Mouse (Mus musculus): ENCODE data around the gene Tfrc. TPM values are rescaled to one million over a fixed set of nuclear protein-coding genes. Genes with fewer than 3 reads are reported as not detected.

Gene Tfrc
- polyA plus RNA-seq, 1 experiment from 2014 or later, result 23.7 TPM

DNA sequence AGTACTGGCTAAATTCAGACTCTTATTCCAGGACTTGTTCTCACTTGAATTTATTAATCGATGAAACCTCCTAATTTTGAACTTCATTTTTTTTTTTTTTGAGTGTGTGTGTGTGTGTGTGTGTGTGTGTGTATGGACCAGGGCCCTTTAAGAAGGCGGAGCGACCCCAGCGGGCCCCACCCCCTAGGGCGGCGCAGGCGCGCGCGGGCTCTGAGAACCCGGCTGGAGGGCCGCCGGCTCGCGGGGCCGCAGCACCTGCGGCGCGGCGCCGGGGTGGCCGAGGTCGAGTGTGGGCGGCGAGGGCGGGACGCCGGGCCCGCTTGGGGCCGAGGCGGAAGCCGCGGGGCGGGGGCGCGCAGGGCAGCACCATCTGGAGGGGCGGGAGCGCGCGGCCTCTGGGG is 34.9 kb downstream of the Tfrc start, which contains the start of gene Tnk2:
Gene Tnk2, plus strand, starts transcription at position 214 of the 401 bp plus-strand sequence.
- peak; percentile 79 for ATAC-seq
- Histone ChIP-seq H3K36me3 (ENCODE audit: control insufficient read depth, insufficient read depth) (no peaks in the 10 kb centered on the region), H3K27ac (ENCODE audit: low read depth, low read length) (peak within 1 kb of the TSS; percentile 50; the same call in 1 of the 2 replicates), H3K4me1 (replicated peaks; ENCODE audit: control insufficient read depth, insufficient read depth, low read length) (peaks cover 9% of the 10 kb centered on the region; the same call in 1 of the 2 replicates), H3K9ac (ENCODE audit: low read depth, low read length) (peak within 1 kb of the TSS; percentile 88), H3K4me3 (ENCODE audit: low read depth, low read length) (peak within 1 kb of the TSS; percentile 75), H3K27me3 (replicated peaks; ENCODE audit: control insufficient read depth, insufficient read depth, low read length) (no peaks in the 10 kb centered on the region), H3K4me2 (replicated peaks; ENCODE audit: low read depth) (peak within 1 kb of the TSS; percentile 97), H3K9me3 (ENCODE audit: control insufficient read depth) (no peaks in the 10 kb centered on the region)
- no peak for TF ChIP-seq CTCF (IDR thresholded peaks at IDR 0.05; ENCODE audit: low read depth)
- under 1% methylated on average over 27 of the region's 40 CpGs for WGBS

DNA sequence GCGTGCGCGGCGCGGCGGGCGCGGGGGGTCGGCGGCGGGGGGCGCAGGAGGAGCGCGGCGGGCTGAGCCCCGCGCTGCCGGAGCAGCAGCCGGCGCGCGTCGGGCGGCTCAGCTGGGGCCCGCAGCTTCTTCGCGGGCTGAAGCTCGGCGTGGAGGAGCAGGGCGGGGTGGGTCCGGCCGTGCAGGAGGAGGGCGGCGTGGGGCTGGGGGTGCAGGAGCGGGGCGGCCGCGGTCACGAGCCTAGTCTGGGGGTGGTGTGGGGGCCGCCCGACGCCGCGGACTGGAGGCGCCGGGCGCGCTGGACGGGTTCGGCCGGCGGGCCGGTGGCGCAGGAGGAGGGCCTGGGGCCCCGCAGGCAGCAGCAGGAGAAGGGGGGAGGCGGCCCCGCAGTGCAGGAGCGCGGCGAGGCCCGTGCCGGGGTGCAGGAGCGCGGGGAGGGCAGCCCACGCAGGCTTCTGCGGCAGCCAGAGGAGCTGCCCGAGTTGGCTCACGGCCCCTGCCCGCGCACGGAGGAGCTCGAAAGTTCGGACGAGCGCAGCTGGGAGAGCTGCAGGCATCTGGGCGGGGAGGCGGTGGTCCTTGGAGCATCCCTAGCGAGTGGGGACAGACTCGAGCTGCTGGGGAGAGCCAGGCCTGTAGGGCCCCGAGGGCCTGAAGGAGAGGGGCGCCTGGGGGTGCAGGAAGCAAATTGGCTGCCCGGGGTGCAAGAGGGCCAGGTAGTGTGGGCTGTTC is 35.5 kb downstream of the Tfrc start:
- peak; percentile 32 for ATAC-seq

GRCm38 (mm10) chr16:32644801-32645170 is 36.1 kb downstream of the Tfrc start:
- Histone ChIP-seq H3K9ac (ENCODE audit: low read depth, low read length) (peak overlapping the region; percentile 88), H3K4me3 (ENCODE audit: low read depth, low read length) (peak overlapping the region; percentile 75), H3K27ac (ENCODE audit: low read depth, low read length) (no peak overlapping the region), H3K36me3 (ENCODE audit: control insufficient read depth, insufficient read depth) (no peaks in the 10 kb centered on the region), H3K27me3 (replicated peaks; ENCODE audit: control insufficient read depth, insufficient read depth, low read length) (no peaks in the 10 kb centered on the region), H3K4me1 (replicated peaks; ENCODE audit: control insufficient read depth, insufficient read depth, low read length) (peaks cover 9% of the 10 kb centered on the region; the same call in 1 of the 2 replicates), H3K9me3 (ENCODE audit: control insufficient read depth) (no peaks in the 10 kb centered on the region), H3K4me2 (replicated peaks; ENCODE audit: low read depth) (peak overlapping the region; percentile 97)
- no peak for ATAC-seq
- 14% methylated on average over 12 of the region's 12 CpGs for WGBS
- no peak for TF ChIP-seq CTCF (IDR thresholded peaks at IDR 0.05; ENCODE audit: low read depth)

More for the DNA sequence above, 35.5 kb downstream of the Tfrc start:
- Histone ChIP-seq H3K27me3 (replicated peaks; ENCODE audit: control insufficient read depth, insufficient read depth, low read length) (no peaks in the 10 kb centered on the region), H3K4me3 (ENCODE audit: low read depth, low read length) (peak overlapping the region; percentile 75), H3K36me3 (ENCODE audit: control insufficient read depth, insufficient read depth) (no peaks in the 10 kb centered on the region), H3K9ac (ENCODE audit: low read depth, low read length) (peak overlapping the region; percentile 88), H3K27ac (ENCODE audit: low read depth, low read length) (peak overlapping the region; percentile 50; the same call in 1 of the 2 replicates), H3K4me1 (replicated peaks; ENCODE audit: control insufficient read depth, insufficient read depth, low read length) (peaks cover 9% of the 10 kb centered on the region; the same call in 1 of the 2 replicates), H3K4me2 (replicated peaks; ENCODE audit: low read depth) (peak overlapping the region; percentile 97), H3K9me3 (ENCODE audit: control insufficient read depth) (no peaks in the 10 kb centered on the region)
- no peak for TF ChIP-seq CTCF (IDR thresholded peaks at IDR 0.05; ENCODE audit: low read depth)
- WGBS, result under 1% methylated on average over 57 of the region's 82 CpGs

GRCm38 (mm10) chr16:32645361-32645914 is 36.7 kb downstream of the Tfrc start:
- 18% methylated on average over 14 of the region's 14 CpGs for WGBS
- Histone ChIP-seq H3K27me3 (replicated peaks; ENCODE audit: control insufficient read depth, insufficient read depth, low read length) (no peaks in the 10 kb centered on the region), H3K4me2 (replicated peaks; ENCODE audit: low read depth) (peak overlapping the region; percentile 97), H3K27ac (ENCODE audit: low read depth, low read length) (no peak overlapping the region), H3K4me3 (ENCODE audit: low read depth, low read length) (peak overlapping the region; percentile 75), H3K9me3 (ENCODE audit: control insufficient read depth) (no peaks in the 10 kb centered on the region), H3K9ac (ENCODE audit: low read depth, low read length) (0 out of 2 replicates have a peak overlapping the region, but pooled peaks have one; percentile 88), H3K36me3 (ENCODE audit: control insufficient read depth, insufficient read depth) (no peaks in the 10 kb centered on the region), H3K4me1 (replicated peaks; ENCODE audit: control insufficient read depth, insufficient read depth, low read length) (peaks cover 9% of the 10 kb centered on the region; the same call in 1 of the 2 replicates)
- peak; percentile 88 for ATAC-seq
- TF ChIP-seq CTCF (IDR thresholded peaks at IDR 0.05; ENCODE audit: low read depth), result peak; percentile 62

- Histone ChIP-seq H3K4me2 (replicated peaks; ENCODE audit: low read depth) (peak overlapping the region; percentile 97), H3K9me3 (ENCODE audit: control insufficient read depth) (no peaks in the 10 kb centered on the region), H3K27me3 (replicated peaks; ENCODE audit: control insufficient read depth, insufficient read depth, low read length) (no peaks in the 10 kb centered on the region), H3K4me3 (ENCODE audit: low read depth, low read length) (peak overlapping the region; percentile 75; the same call in 1 of the 2 replicates), H3K4me1 (replicated peaks; ENCODE audit: control insufficient read depth, insufficient read depth, low read length) (peaks cover 9% of the 10 kb centered on the region; the same call in 1 of the 2 replicates), H3K9ac (ENCODE audit: low read depth, low read length) (no peak overlapping the region), H3K36me3 (ENCODE audit: control insufficient read depth, insufficient read depth) (no peaks in the 10 kb centered on the region), H3K27ac (ENCODE audit: low read depth, low read length) (no peak overlapping the region)
- no peak for ATAC-seq
- 60% methylated on average over 9 of the region's 9 CpGs for WGBS
- no peak for TF ChIP-seq CTCF (IDR thresholded peaks at IDR 0.05; ENCODE audit: low read depth)
Observed at GRCm38 (mm10) chr16:32646014-32646413, 37.3 kb downstream of the Tfrc start.

DNA sequence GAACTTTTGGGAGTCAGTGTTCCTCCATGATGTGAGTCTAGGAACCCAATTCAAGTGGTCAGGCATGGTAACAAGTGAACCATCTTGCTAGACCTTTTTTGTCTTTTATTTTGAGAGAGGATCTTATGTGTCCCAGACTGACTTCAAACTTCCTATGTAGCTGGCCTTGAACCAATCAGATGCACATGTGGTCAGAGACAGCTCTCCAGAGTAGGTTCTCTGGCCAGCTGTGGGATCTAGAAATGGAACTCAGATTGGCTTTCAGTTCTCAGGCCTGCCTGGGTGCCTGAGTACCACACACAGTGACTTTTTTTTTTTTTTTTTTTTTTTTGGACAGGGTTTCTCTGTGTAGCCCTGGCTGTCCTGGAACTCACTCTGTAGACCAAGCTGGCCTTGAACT is 39.0 kb downstream of the Tfrc start:
- Histone ChIP-seq H3K36me3 (ENCODE audit: control insufficient read depth, insufficient read depth) (no peaks in the 10 kb centered on the region), H3K27ac (ENCODE audit: low read depth, low read length) (no peak overlapping the region), H3K9me3 (ENCODE audit: control insufficient read depth) (no peaks in the 10 kb centered on the region), H3K9ac (ENCODE audit: low read depth, low read length) (no peak overlapping the region), H3K4me3 (ENCODE audit: low read depth, low read length) (no peak overlapping the region), H3K4me2 (replicated peaks; ENCODE audit: low read depth) (no peak overlapping the region), H3K4me1 (replicated peaks; ENCODE audit: control insufficient read depth, insufficient read depth, low read length) (peaks cover 9% of the 10 kb centered on the region; the same call in 1 of the 2 replicates), H3K27me3 (replicated peaks; ENCODE audit: control insufficient read depth, insufficient read depth, low read length) (no peaks in the 10 kb centered on the region)
- no peak for TF ChIP-seq CTCF (IDR thresholded peaks at IDR 0.05; ENCODE audit: low read depth)
- no peak for ATAC-seq
